Mouse (Mus musculus): ENCODE data around the gene Dennd2a.

Gene Dennd2a

GRCm38 (mm10) chr6:39557723-39558261, at the start of gene Dennd2a:
Gene Dennd2a, minus strand, starts transcription at chr6:39557867.
- peak; percentile 86 to 90 for DNase-seq

- no peak for DNase-seq
Observed at GRCm38 (mm10) chr6:39607365-39607764, 49.7 kb upstream of the Dennd2a start.

GRCm38 (mm10) chr6:39606862-39607261, 49.2 kb upstream of the Dennd2a start:
- DNase-seq = no peak

- DNase-seq = no peak
Observed at GRCm38 (mm10) chr6:39606056-39606455, 48.4 kb upstream of the Dennd2a start.

- no peak for DNase-seq
Observed at GRCm38 (mm10) chr6:39604565-39604964, 46.9 kb upstream of the Dennd2a start.

DNA sequence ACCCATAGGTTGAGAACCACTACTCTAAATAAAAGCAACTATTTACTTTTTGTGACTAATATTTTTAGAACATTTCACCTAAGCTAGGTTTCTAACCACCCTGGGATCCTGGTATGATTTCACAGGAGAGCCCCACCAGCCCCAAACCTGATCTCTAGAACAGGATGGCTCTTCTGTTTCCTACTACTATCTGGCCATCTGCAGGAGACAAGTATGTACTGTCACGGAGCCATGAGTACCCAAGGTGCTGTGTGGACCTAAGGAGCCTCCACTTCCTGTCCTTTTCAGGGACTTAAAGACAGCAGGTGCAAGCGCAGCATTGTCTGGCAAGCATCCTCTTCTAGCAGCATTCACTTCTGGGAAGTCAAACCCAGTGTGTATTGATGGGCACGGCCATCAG, 44.2 kb upstream of the Dennd2a start:
- no peak for DNase-seq

- no peak for DNase-seq
Observed at GRCm38 (mm10) chr6:39600851-39601250, 43.2 kb upstream of the Dennd2a start.

- DNase-seq = peak; percentile 96 to 98
Observed at GRCm38 (mm10) chr6:39592401-39593214, 34.9 kb upstream of the Dennd2a start, which contains the start of gene Ndufb2. Gene Ndufb2, plus strand, starts transcription at chr6:39592574.

DNA sequence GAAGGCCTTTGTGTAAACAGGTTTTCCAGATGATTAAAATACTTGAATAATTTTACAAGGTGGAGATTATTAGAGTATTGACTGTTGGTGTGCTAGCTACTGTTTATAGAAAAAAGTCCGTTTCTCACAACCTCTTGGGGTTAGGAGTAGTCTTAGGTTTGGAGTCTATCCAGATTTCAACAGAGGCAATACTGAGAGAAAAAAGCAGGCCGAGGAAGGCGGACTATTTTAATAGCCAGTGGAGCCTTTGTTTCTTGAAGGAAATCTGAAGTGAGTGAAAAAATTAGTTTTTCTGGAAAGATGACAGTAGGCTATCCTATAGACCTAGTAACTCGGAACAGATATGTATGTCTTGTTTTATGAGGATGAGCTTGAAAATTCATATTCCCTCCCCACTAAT, 33.8 kb upstream of the Dennd2a start:
- DNase-seq = no peak

DNA sequence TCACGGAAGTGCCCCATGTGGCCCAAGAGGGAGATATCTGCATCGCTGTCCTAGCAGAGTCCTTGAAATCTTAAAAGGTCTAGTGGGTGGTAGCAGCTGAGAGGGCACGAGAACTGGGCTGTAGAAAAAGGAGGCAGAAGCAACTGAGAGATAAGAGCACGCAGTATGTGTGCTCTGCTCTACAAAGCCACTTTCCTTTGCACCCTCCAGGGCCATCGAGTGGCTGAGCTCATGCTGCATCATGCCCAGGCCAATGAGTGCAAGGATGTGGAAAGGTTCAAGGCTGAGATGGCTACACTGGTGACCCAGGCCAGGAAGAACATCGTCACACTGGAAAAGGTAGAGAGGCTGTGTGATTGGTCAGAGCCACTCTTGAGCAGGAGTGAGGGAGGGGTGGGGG, 27.9 kb upstream of the Dennd2a start, which contains the start of gene Gm42420:
Gm42420 (plus strand) TSS at position 237 of the 400 bp plus-strand sequence.
- DNase-seq = no peak

DNA sequence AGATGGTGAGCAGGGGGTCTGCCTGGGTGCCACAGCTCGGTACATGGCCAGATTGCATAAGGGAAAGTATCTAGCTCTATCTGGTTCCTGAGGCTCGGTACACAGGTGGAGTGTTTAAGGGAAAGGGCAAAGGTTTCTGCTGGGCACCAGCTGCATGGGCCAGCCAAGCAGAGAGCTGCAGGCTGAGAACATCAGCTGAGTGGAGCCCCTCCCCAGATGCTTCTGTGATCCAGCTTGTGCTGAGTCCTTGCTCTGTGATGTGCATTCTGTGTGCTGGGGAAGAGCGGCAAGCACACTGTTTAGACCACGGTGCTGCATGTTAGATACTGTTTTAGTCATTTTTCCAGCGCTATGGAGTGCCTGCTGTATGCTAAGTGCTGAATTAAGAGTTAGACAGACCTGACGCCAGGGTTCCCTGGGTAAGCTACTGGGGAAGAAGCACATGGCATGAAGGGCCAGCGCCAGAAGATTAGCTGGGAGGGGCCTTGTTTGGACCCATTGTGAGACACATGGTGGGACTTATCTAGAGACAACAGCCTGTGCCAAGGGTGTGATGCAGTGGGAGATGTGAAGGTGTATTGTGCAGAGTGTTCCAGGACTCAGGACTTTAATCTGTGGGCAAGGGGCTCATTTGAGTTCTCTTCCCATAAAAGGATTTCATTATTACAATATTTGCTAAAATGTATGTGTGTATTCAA, 23.6 kb upstream of the Dennd2a start:
- no peak for DNase-seq

- no peak for DNase-seq
Observed at GRCm38 (mm10) chr6:39580558-39580957, 22.9 kb upstream of the Dennd2a start.

DNA sequence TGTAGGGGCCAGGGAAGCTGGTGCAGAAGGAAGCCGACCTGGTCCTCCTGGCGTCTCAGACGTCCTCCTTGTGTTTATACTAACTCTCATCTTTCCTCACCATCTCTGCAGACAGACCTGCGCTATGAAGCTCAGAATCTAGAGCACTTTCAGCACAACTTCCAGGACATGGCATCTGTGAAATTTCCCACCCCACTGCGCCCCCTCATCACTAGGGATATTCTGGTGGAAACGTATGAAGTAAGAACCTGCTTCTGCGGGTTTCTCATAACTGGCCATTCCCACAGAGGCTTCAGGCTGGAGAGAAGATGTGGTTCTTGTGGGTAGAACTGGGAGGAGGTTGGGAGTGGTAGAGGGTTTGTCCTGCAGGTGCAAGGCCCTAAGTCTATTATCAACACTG, 21.9 kb upstream of the Dennd2a start:
- DNase-seq = no peak

- DNase-seq = no peak
Observed at GRCm38 (mm10) chr6:39574951-39575350, 17.3 kb upstream of the Dennd2a start.

DNA sequence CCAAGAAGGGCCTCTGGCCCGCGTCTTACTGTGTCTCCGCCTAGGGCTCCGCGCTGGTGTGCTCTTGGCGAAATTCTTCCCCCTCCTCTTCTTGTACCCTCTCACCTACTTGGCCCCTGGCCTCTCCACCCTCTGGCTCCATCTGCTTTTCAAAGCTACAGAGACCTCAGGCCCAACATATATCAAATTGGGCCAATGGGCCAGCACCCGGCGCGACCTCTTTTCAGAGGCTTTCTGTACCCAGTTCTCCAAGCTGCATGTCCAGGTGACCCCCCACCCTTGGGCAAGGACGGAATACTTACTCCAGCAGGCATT, 16.8 kb upstream of the Dennd2a start:
- DNase-seq = peak in 1 of 2 experiments; percentile 51

GRCm38 (mm10) chr6:39573791-39574554, 16.3 kb upstream of the Dennd2a start, which contains the start of gene Adck2:
Gene Adck2, plus strand, starts transcription at chr6:39573873.
- peak; percentile 85 to 86 for DNase-seq

DNA sequence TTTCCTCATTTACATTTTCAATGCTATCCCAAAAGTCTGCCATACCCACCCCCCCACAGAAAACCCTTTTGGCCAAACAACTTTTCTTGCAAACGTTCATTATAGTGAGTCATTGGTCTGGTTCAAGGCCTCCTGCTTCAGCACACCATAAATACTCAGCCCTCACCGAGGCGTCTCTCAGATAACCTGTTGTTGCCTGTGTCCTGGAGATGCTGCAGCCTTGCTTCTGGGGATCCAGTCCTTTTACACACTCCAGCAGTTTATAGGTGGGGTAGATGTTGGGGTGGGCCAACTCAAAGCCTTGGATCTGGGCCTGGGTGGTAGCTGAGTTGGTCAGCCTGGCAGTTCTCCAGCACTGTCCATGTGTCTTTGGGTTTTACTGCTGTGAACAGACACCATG, 12.8 kb upstream of the Dennd2a start:
- DNase-seq = no peak

- peak; percentile 67 for DNase-seq
Observed at GRCm38 (mm10) chr6:39567528-39567927, 9.9 kb upstream of the Dennd2a start.

- DNase-seq = peak; percentile 90
Observed at GRCm38 (mm10) chr6:39562166-39563015, 4.7 kb upstream of the Dennd2a start.

- peak in 1 of 2 experiments; percentile 19 for DNase-seq
Observed at GRCm38 (mm10) chr6:39559276-39559939, 1.7 kb upstream of the Dennd2a start.

DNA sequence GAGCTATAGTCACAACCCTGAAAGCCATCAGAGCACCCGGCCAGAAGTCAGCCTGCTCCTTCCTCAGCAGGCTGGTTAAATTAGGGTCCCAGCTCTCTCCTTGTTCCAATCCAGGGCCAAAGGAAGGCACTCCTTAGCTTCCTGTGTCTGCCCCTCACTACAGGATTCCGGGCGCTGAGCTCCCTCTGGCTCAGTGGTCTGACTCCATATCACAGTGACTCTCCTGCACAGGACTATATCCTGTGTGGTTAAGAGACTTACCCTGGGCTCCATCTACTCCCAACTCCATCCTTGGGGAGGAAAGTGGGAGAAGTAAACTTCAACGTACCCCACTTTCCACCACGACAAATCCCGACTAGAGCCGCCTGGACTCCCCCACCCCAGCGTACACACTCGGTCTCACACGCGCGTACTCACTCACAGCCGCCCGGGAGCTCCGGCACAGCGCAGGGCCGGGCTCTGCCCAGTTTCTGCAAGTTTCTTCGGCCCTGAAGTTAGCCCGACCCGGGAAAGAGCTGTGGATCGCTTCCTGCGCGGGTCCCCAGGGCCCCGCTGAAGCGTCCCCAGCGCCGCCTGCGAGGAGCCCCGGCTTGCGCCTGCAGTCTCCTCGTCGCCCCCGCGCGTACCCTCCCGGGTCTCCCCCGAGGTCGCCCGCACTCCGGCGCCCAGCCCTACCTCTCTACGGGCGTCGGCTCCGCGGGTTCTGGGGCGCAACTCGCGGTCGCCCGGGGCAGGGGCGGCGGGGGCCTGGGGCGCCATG, 587 bp downstream of the Dennd2a start:
- peak; percentile 48 to 56 for DNase-seq
